Mouse (Mus musculus): Measurements from ENCODE around the gene Apobec1. TPM values are rescaled to one million over a fixed set of nuclear protein-coding genes. Genes with fewer than 3 reads are reported as not detected.
"Not testable (repeated sequence)": the region's sequence is repeated elsewhere in the genome, so short reads cannot be mapped to it uniquely, and the experiment has no call there.

Gene Apobec1
- 1 to 10 TPM; 1.5 to 2.3 TPM for total RNA-seq (2021)
- long read RNA-seq, experiment 1, partial matches to known transcripts, result 0 of 1 reads
- long read RNA-seq, experiment 1, other reads (novel, unspliced or antisense), result 1 of 1 reads
- long read RNA-seq, experiment 2, partial matches to known transcripts, result 0 of 1 reads
- long read RNA-seq, experiment 2, other reads (novel, unspliced or antisense), result 1 of 1 reads

GRCm38 (mm10) chr6:122602242-122602991 lies at the start of gene Apobec1:
Apobec1 (minus strand) TSS chr6:122602444.
- DNase-seq (ENCODE audit: low spot score in 2 of 2), result peak; percentile 16 to 17
- Histone ChIP-seq H3K27ac (peak within 1 kb of the TSS; percentile 77), H3K4me3 (peak within 1 kb of the TSS; percentile 55)
- TF ChIP-seq CTCF (conservative IDR thresholded peaks at IDR 0.05), result no peak

- Histone ChIP-seq H3K27ac (no peak overlapping the region), H3K4me3 (no peak overlapping the region)
- DNase-seq (ENCODE audit: low spot score in 2 of 2), result no peak
- no peak for TF ChIP-seq CTCF (conservative IDR thresholded peaks at IDR 0.05)
Observed at GRCm38 (mm10) chr6:122650398-122650980, 48.2 kb upstream of the Apobec1 start.

- no peak for TF ChIP-seq CTCF (conservative IDR thresholded peaks at IDR 0.05)
- Histone ChIP-seq H3K4me3 (no peak overlapping the region), H3K27ac (no peak overlapping the region)
- no peak for DNase-seq (ENCODE audit: low spot score in 2 of 2)
Observed at GRCm38 (mm10) chr6:122649903-122650302, 47.7 kb upstream of the Apobec1 start.

GRCm38 (mm10) chr6:122644196-122644595 lies 42.0 kb upstream of the Apobec1 start:
- not testable (repeated sequence) for H3K27ac ChIP-seq; H3K4me3 ChIP-seq; DNase-seq (ENCODE audit: low spot score in 2 of 2)

GRCm38 (mm10) chr6:122637566-122637965 lies 35.3 kb upstream of the Apobec1 start:
- not testable (repeated sequence) for DNase-seq (ENCODE audit: low spot score in 2 of 2)

GRCm38 (mm10) chr6:122636666-122637065 lies 34.4 kb upstream of the Apobec1 start:
- no peak overlapping the region for H3K27ac ChIP-seq
- TF ChIP-seq CTCF (conservative IDR thresholded peaks at IDR 0.05), result peak; percentile 35
- DNase-seq (ENCODE audit: low spot score in 2 of 2), result no peak
- H3K4me3 ChIP-seq, result no peak overlapping the region

More at GRCm38 (mm10) chr6:122637566-122637965, 35.3 kb upstream of the Apobec1 start:
- not testable (repeated sequence) for H3K4me3 ChIP-seq, H3K27ac ChIP-seq

- no peak overlapping the region for H3K27ac ChIP-seq
- H3K4me3 ChIP-seq, result no peak overlapping the region
- no peak for TF ChIP-seq CTCF (conservative IDR thresholded peaks at IDR 0.05)
- no peak for DNase-seq (ENCODE audit: low spot score in 2 of 2)
Observed at GRCm38 (mm10) chr6:122635315-122635714, 33.1 kb upstream of the Apobec1 start.

- Histone ChIP-seq H3K27ac (no peak overlapping the region), H3K4me3 (no peak overlapping the region)
- DNase-seq (ENCODE audit: low spot score in 2 of 2), result peak in 1 of 2 experiments; percentile 12
- TF ChIP-seq CTCF (conservative IDR thresholded peaks at IDR 0.05), result peak; percentile 77
Observed at GRCm38 (mm10) chr6:122633411-122633810, 31.2 kb upstream of the Apobec1 start.

GRCm38 (mm10) chr6:122627469-122628108 lies 25.3 kb upstream of the Apobec1 start:
- TF ChIP-seq CTCF (conservative IDR thresholded peaks at IDR 0.05), result no peak
- Histone ChIP-seq H3K27ac (no peak overlapping the region), H3K4me3 (no peak overlapping the region)
- no peak for DNase-seq (ENCODE audit: low spot score in 2 of 2)

GRCm38 (mm10) chr6:122626110-122626509 lies 23.9 kb upstream of the Apobec1 start, which contains the start of gene Dppa3:
Dppa3 (plus strand) TSS chr6:122626410.
- no peak for DNase-seq (ENCODE audit: low spot score in 2 of 2)
- no peak within 1 kb of the TSS for H3K27ac ChIP-seq
- TF ChIP-seq CTCF (conservative IDR thresholded peaks at IDR 0.05), result no peak

GRCm38 (mm10) chr6:122625156-122625555 lies 22.9 kb upstream of the Apobec1 start:
- DNase-seq (ENCODE audit: low spot score in 2 of 2), result no peak
- H3K27ac ChIP-seq, result no peak overlapping the region
- no peak overlapping the region for H3K4me3 ChIP-seq
- no peak for TF ChIP-seq CTCF (conservative IDR thresholded peaks at IDR 0.05)

More at GRCm38 (mm10) chr6:122626110-122626509, 23.9 kb upstream of the Apobec1 start, which contains the start of gene Dppa3:
- H3K4me3 ChIP-seq, result no peak within 1 kb of the TSS

- DNase-seq (ENCODE audit: low spot score in 2 of 2), result no peak
- H3K27ac ChIP-seq, result no peak overlapping the region
- TF ChIP-seq CTCF (conservative IDR thresholded peaks at IDR 0.05), result no peak
- no peak overlapping the region for H3K4me3 ChIP-seq
Observed at GRCm38 (mm10) chr6:122624480-122624879, 22.2 kb upstream of the Apobec1 start.

GRCm38 (mm10) chr6:122621066-122621465 lies 18.8 kb upstream of the Apobec1 start:
- no peak for DNase-seq (ENCODE audit: low spot score in 2 of 2)

More at GRCm38 (mm10) chr6:122621066-122621465, 18.8 kb upstream of the Apobec1 start:
- no peak overlapping the region for H3K4me3 ChIP-seq
- no peak overlapping the region for H3K27ac ChIP-seq
- TF ChIP-seq CTCF (conservative IDR thresholded peaks at IDR 0.05), result no peak
